Mouse (Mus musculus) ES-Bruce4 (cell line): Measurements from ENCODE around the gene 4930404N11Rik.

ENCODE experiments used
- CTCF ChIP-seq: IDR thresholded peaks from one replicate; pipeline ENCODE4 v1.8.1; 2011; ENCODE audit warnings: low read depth, low read length
- POLR2A ChIP-seq: IDR thresholded peaks from one replicate; pipeline ENCODE4 v1.8.1; 2011; ENCODE audit warnings: low read length; ENCODE audit not compliant: insufficient read depth

GRCm38 (mm10) chr10:81409330-81409729, 43.7 kb upstream of the 4930404N11Rik start:
- TF ChIP-seq POLR2A = no peak
- TF ChIP-seq CTCF = no peak
